Mouse (Mus musculus) ES-E14 (cell line): ENCODE measurements around the gene Nktr. TPM values are rescaled to one million over a fixed set of nuclear protein-coding genes. Genes with fewer than 3 reads are reported as not detected.

Experiments used
- DNase-seq: peaks from one replicate; pipeline ENCODE4 v3.0.0-alpha.2; 2013; ENCODE audit warnings: low read depth, low spot score
- H3K27ac ChIP-seq: 2 replicates; pipeline ENCODE4 v1.5.1; 2012; ENCODE audit warnings: low read depth, mild to moderate bottlenecking, low read length, moderate library complexity, mixed read lengths; ENCODE audit not compliant: poor library complexity, insufficient read depth, severe bottlenecking
- H3K36me3 ChIP-seq: 2 replicates; pipeline ENCODE4 v1.6.1; 2012; ENCODE audit warnings: mild to moderate bottlenecking, low read length, moderate library complexity, mixed read lengths; ENCODE audit not compliant: control insufficient read depth, poor library complexity, insufficient read depth, severe bottlenecking
- H3K4me1 ChIP-seq, 2 experiments: fragments of 150-350 bp in 1 of 2; sonication (generic) in 1 of 2; 2 replicates each; pipeline ENCODE4 v1.6.1; 2012; ENCODE audit warnings: low read length in 2 of 2, mild to moderate bottlenecking in 1 of 2, mixed read lengths in 1 of 2; ENCODE audit not compliant: control insufficient read depth in 2 of 2, insufficient read depth in 2 of 2, poor library complexity in 1 of 2
- H3K4me3 ChIP-seq, 2 experiments: fragments of 150-350 bp in 1 of 2; sonication (generic) in 1 of 2; 2 replicates each; pipeline ENCODE4 v1.5.1; 2012; ENCODE audit warnings: low read length in 2 of 2, low read depth in 1 of 2, mild to moderate bottlenecking in 1 of 2, mixed read lengths in 1 of 2; ENCODE audit not compliant: insufficient read depth in 1 of 2, poor library complexity in 1 of 2, severe bottlenecking in 1 of 2
- H3K9ac ChIP-seq: 2 replicates; pipeline ENCODE4 v1.6.1; 2012; ENCODE audit warnings: low read depth, mild to moderate bottlenecking, low read length, mixed read lengths; ENCODE audit not compliant: poor library complexity, insufficient read depth, severe bottlenecking
- H3K9me3 ChIP-seq: fragments of 150-350 bp; sonication (generic); 2 replicates; pipeline ENCODE4 v1.6.1; 2012; ENCODE audit warnings: low read depth, mild to moderate bottlenecking, low read length; ENCODE audit not compliant: control insufficient read depth, insufficient read depth
- CHD2 ChIP-seq: IDR thresholded peaks from 2 replicates; pipeline ENCODE4 v1.6.1; 2014; ENCODE audit warnings: mild to moderate bottlenecking, low read depth, low read length, inconsistent platforms
- HCFC1 ChIP-seq: IDR thresholded peaks from 2 replicates; pipeline ENCODE4 v1.6.1; 2012; ENCODE audit warnings: low read length, inconsistent platforms, borderline replicate concordance; ENCODE audit not compliant: insufficient read depth
- MAFK ChIP-seq: IDR thresholded peaks from 2 replicates; pipeline ENCODE4 v1.6.1; 2014; ENCODE audit warnings: mild to moderate bottlenecking, low read depth, low read length, inconsistent platforms; ENCODE audit not compliant: insufficient read depth
- ZC3H11A ChIP-seq: IDR thresholded peaks from 2 replicates; pipeline ENCODE4 v1.6.1; 2012; ENCODE audit warnings: low read depth, mild to moderate bottlenecking, inconsistent platforms, low read length, borderline replicate concordance
- ZNF384 ChIP-seq: IDR thresholded peaks from 2 replicates; pipeline ENCODE4 v1.6.1; 2012; ENCODE audit warnings: low read depth, low read length, inconsistent platforms
- in situ Hi-C, 2 experiments: fragments of 600-800 bp; cut with MboI; formaldehyde crosslinking; loops; one replicate each; pipeline ENCODE4 v1.15.1; 2025; ENCODE audit warnings: low sequenced_read_pairs in 2 of 2, inconsistent platforms in 1 of 2; ENCODE audit not compliant: unreplicated experiment in 2 of 2
- total RNA-seq: library from RNA; depleted of rRNA; stranded (reverse); fragments of 300-350 nt; gene quantifications from 2 replicates; pipeline ENCODE4 v1.2.3, GENCODE M21; 2012

Nktr gene
- total RNA-seq, 1 experiment, result 69.6 TPM

DNA sequence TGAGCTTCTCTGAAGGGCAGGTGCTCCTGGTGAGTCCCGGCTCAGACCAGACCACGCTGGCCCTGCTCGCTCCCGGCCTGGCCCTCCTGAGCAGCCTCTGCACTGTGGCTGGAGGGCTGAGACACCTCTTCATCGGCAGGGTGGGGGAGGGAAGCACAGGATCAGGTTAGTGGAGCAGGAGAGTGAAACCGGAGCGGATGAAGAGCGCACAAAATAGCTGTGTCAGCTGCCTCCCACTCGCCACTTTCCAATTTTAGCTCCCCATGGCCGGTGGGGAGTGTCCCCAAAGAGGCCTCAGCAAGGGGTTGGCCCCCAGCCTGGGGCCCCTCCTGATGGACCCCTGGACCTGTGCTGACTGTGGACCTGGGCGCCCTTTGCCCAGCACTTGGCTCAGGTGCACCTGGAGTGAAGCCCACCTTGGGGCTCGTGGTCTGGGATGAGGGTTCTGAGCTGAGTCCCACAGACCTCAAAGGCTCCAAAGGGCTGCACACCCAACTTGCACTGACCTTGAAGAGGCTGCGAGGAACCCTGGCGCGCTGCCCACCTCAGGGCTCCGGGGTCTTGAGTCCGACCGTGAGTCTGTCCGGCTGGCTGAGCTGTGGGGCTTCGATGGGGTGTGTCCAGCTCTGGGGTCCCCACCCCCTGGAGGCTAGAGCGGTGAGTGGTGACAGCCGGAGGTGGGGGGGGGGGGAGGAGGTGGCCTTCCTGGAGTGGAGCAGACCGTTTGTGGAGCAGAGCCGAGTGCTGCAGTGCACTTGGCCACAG lies 73.0 kb downstream of the Nktr start, which contains the start of gene Hhatl:
Hhatl (minus strand) TSS at position 751 of the 765 bp plus-strand sequence.
- Histone ChIP-seq H3K9ac (no peak within 1 kb of the TSS), H3K9me3 (no peaks in the 10 kb centered on the region), H3K4me3 (no peak within 1 kb of the TSS), H3K4me1 (no peaks in the 10 kb centered on the region), H3K27ac (no peak within 1 kb of the TSS), H3K36me3 (no peaks in the 10 kb centered on the region)
- TF ChIP-seq CHD2 (no peak), ZNF384 (no peak), HCFC1 (no peak)
- in situ Hi-C loops, result no loop called here
- no peak for DNase-seq

DNA sequence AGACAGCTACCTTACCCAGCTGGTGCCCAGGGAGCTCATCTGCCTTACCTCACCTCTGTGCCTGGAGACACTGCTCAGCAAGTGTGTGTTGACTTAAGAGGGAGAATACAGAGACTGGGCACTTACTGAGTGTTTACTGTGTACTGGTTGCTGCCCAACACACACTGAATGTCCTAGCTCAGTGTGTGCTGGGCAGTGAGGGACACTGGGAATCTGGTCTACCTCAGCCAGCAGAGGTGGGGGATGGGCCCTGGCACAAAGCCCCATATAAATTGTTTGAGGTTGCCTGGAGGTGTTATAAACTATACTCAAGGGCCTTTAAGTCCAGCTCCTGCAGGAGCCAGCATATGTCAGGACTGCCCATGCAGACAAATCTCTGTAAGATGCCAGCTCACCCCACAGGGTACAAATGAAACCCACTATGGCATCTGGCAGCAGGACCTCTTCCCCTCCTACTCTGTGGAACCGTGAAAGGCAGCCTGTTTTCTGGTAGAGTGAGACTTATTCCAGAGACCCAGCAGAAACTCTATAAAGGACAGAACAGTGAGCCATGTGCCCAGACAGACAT lies 76.1 kb downstream of the Nktr start:
- Histone ChIP-seq H3K27ac (no peak overlapping the region), H3K9me3 (no peaks in the 10 kb centered on the region), H3K36me3 (no peaks in the 10 kb centered on the region), H3K4me3 (no peak overlapping the region), H3K9ac (no peak overlapping the region), H3K4me1 (peaks cover 0 to 7% of the 10 kb centered on the region in 2 experiments; a peak in 1 of 4 replicates)
- no peak for DNase-seq
- TF ChIP-seq MAFK (no peak), ZNF384 (no peak), CHD2 (no peak), ZC3H11A (no peak), HCFC1 (no peak)
- in situ Hi-C loops, result no loop called here

DNA sequence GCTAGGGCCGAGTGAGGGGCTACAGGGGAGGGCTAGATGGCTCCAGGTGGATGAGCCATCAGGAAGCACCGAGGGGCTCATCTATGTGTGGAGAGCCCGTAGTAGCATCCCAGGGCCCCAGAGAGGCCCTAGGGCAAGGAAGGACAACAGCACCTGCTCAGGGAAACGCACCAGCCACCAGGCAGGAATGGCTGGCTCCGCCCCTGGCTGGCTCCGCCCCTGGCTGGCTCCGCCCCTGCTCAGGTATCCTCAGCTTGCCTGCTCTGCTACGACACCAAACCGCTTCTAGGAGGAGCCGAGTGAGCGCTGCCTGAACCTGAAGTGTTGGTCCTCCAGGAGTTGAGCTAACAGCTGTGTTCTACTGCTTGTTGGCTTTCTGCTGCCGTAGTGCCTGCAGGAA lies 78.8 kb downstream of the Nktr start:
- H3K27ac ChIP-seq, result no peak overlapping the region
- no peaks in the 10 kb centered on the region for H3K9me3 ChIP-seq
- TF ChIP-seq ZC3H11A (no peak), MAFK (no peak), ZNF384 (no peak), CHD2 (no peak), HCFC1 (no peak)
- no peak overlapping the region for H3K9ac ChIP-seq
- no peak overlapping the region for H3K4me3 ChIP-seq
- no peaks in the 10 kb centered on the region for H3K36me3 ChIP-seq
- in situ Hi-C loops, result no loop called here
- DNase-seq, result no peak
- peaks cover 0 to 7% of the 10 kb centered on the region in 2 experiments; a peak in 1 of 4 replicates for H3K4me1 ChIP-seq

DNA sequence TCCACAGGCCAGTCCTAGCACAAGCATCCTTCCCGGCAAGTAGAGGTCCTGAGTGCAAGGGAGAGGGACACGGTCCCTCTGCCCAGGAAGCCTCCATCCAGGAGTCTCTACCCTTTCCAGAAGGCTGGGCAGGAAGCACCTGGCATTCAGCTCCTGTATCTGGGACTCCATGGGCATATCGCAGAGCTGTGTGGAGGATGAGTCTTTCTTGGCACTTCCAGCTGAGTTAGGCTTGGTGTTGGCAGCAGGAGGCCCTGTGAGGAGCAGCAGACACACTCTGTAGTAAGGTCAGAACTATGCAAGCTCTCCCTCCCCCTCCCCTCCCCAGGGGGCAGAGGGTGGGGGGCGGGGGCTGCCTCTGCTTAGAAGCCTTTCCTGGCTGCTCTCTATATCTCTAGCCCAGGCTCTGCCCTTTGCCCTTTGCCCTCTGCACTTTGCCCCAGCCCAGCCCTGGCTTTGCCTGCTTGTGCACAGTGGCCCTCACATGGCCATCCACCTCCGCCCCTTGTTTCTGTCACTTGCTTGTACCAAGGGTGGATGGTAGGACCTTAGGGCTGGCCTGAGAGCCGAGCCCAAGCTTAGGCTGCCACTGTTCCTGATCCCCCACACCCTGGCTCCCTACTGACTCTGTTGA lies 80.0 kb downstream of the Nktr start:
- no peaks in the 10 kb centered on the region for H3K36me3 ChIP-seq
- H3K9ac ChIP-seq, result no peak overlapping the region
- no peaks in the 10 kb centered on the region for H3K9me3 ChIP-seq
- TF ChIP-seq MAFK, result no peak
- TF ChIP-seq ZNF384, result no peak
- TF ChIP-seq CHD2, result no peak
- TF ChIP-seq ZC3H11A, result no peak
- TF ChIP-seq HCFC1, result no peak
- H3K4me3 ChIP-seq, result no peak overlapping the region
- in situ Hi-C loops, result no loop called here
- peaks cover 0 to 7% of the 10 kb centered on the region in 2 experiments; a peak in 1 of 4 replicates for H3K4me1 ChIP-seq
- no peak for DNase-seq
- H3K27ac ChIP-seq, result no peak overlapping the region
